Comparison of ENCODE assay signal across 10 mouse cellular contexts in genomic region chr15:36884671-36885365, GRCm38 (mm10).
A peak's percentile ranks its signal among the peaks of the same experiment; 100 is the strongest.
DNase-seq lines count a peak whose midpoint lies in the region; ATAC-seq and TF ChIP-seq lines count a peak whose summit lies in the region.
"Had no signal": no experiment of that assay in that cellular context is flagged by ENCODE, and none has a peak within 500 bp of the region (broad histone marks: within the 10 kb centered on the region; RNA-seq: fewer than 3 reads in every experiment).

No protein-coding gene starts in this region.

- no peak overlapping the region for H3K4me2 ChIP-seq in heart, embryonic 13.5 days
- H3K4me2 ChIP-seq in limb, embryonic 13.5 days (replicated peaks): no peak overlapping the region
- no peak overlapping the region for H3K4me2 ChIP-seq in hindbrain, embryonic 11.5 days (replicated peaks; ENCODE audit: low read depth, low read length)
- H3K4me2 ChIP-seq: forebrain, embryonic 12.5 days had no signal

- POLR2A ChIA-PET in Patski (lab: Charles Lee): interaction anchor here (0.8 to 1.5 kb wide), 5 partner anchors 9 to 90 kb away, joined by 3 to 4 read pairs (median 3); no protein-coding TSS in a partner anchor

- H3K36me3 ChIP-seq in heart, embryonic 13.5 days: no peaks in the 10 kb centered on the region
- no peaks in the 10 kb centered on the region for H3K36me3 ChIP-seq in limb, embryonic 13.5 days
- no peaks in the 10 kb centered on the region for H3K36me3 ChIP-seq in hindbrain, embryonic 11.5 days (ENCODE audit: control insufficient read depth, insufficient read depth, low read length)
- H3K36me3 ChIP-seq: forebrain, embryonic 12.5 days had no signal

- H3K27ac ChIP-seq in heart, embryonic 13.5 days (replicated peaks): 0 out of 2 replicates have a peak overlapping the region, but pooled peaks have one; percentile 4
- no peak overlapping the region for H3K27ac ChIP-seq in limb, embryonic 13.5 days
- H3K27ac ChIP-seq in hindbrain, embryonic 11.5 days (ENCODE audit: low read depth, low read length): no peak overlapping the region
- H3K27ac ChIP-seq: forebrain, embryonic 12.5 days had no signal

- in situ Hi-C loops in Patski (cut with MboI; ENCODE audit: low pct_unique_long_range_greater_than_20kb): no loop called here

- no peaks in the 10 kb centered on the region for H3K27me3 ChIP-seq in heart, embryonic 13.5 days (replicated peaks)
- no peaks in the 10 kb centered on the region for H3K27me3 ChIP-seq in Patski
- no peaks in the 10 kb centered on the region for H3K27me3 ChIP-seq in limb, embryonic 13.5 days
- H3K27me3 ChIP-seq in hindbrain, embryonic 11.5 days (ENCODE audit: control insufficient read depth, insufficient read depth, low read length): no peaks in the 10 kb centered on the region
- H3K27me3 ChIP-seq: forebrain, embryonic 12.5 days had no signal

- 57% methylated on average over 11 of the region's 11 CpGs for WGBS in heart, embryonic 13.5 days
- WGBS in limb, embryonic 13.5 days: 59% methylated on average over 11 of the region's 11 CpGs
- 73% methylated on average over 11 of the region's 11 CpGs for WGBS in hindbrain, embryonic 11.5 days

- CTCF ChIA-PET in Patski (lab: Charles Lee): interaction anchor here (1.3 to 1.7 kb wide), 2 partner anchors 12 to 15 kb away, joined by 3 to 4 read pairs; no protein-coding TSS in a partner anchor

- no peak overlapping the region for H3K9ac ChIP-seq in heart, embryonic 13.5 days
- no peak overlapping the region for H3K9ac ChIP-seq in limb, embryonic 13.5 days
- H3K9ac ChIP-seq in hindbrain, embryonic 11.5 days (ENCODE audit: low read depth, low read length): no peak overlapping the region
- H3K9ac ChIP-seq: forebrain, embryonic 12.5 days had no signal

- ATAC-seq in heart, embryonic 13.5 days (ENCODE audit: extremely low read depth, insufficient number of reproducible peaks, low FRiP score, low TSS enrichment): no peak
- ATAC-seq in Patski: peak; percentile 84
- ATAC-seq in limb, embryonic 13.5 days (ENCODE audit: low FRiP score, low read depth): peak; percentile 82
- ATAC-seq in hindbrain, embryonic 11.5 days (ENCODE audit: low FRiP score): no peak

- H3K4me3 ChIP-seq in heart, embryonic 13.5 days: no peak overlapping the region
- H3K4me3 ChIP-seq in limb, embryonic 13.5 days: no peak overlapping the region
- H3K4me3 ChIP-seq in hindbrain, embryonic 11.5 days (ENCODE audit: low read depth, low read length): no peak overlapping the region
- H3K4me3 ChIP-seq: forebrain, embryonic 12.5 days had no signal

- no peak for DNase-seq in heart, adult 11 months
- DNase-seq in 3T3-L1 (ENCODE audit: low read depth, low spot score) (peak; percentile 95), Patski (ENCODE audit: low read depth, low spot score) (peak; percentile 63)
- no peak for DNase-seq in hindbrain, embryonic 11.5 days (ENCODE audit: low spot score)
- DNase-seq in ovary, adult 18-20 months (ENCODE audit: low spot score): no peak
- no peak for DNase-seq in layer of hippocampus, postnatal 14 days (ENCODE audit: low spot score in 2 of 2)
- DNase-seq: kidney, adult 9 months had no signal

- TF ChIP-seq CTCF in Patski (IDR thresholded peaks at IDR 0.05): no peak

- peaks cover 29% of the 10 kb centered on the region for H3K4me1 ChIP-seq in heart, embryonic 13.5 days
- peaks cover 9% of the 10 kb centered on the region for H3K4me1 ChIP-seq in limb, embryonic 13.5 days
- no peaks in the 10 kb centered on the region for H3K4me1 ChIP-seq in hindbrain, embryonic 11.5 days (replicated peaks; ENCODE audit: control insufficient read depth, insufficient read depth, low read length)
- H3K4me1 ChIP-seq: forebrain, embryonic 12.5 days had no signal

- H3K9me3 ChIP-seq in heart, embryonic 13.5 days: 0 out of 2 replicates have a peak, but pooled peaks cover 3% of the 10 kb centered on the region
- H3K9me3 ChIP-seq in limb, embryonic 13.5 days: no peaks in the 10 kb centered on the region
- no peaks in the 10 kb centered on the region for H3K9me3 ChIP-seq in hindbrain, embryonic 11.5 days (ENCODE audit: control insufficient read depth, low read length)
- H3K9me3 ChIP-seq: forebrain, embryonic 12.5 days had no signal

Comparison
In these comparisons a context has a peak if more than half of its experiments do, and no peak if none do; other contexts are left out.
1. ATAC-seq: peak in Patski (single experiment) and limb, embryonic 13.5 days (single experiment); none in heart, embryonic 13.5 days (single experiment) and hindbrain, embryonic 11.5 days (single experiment).
2. DNase-seq: peak in 3T3-L1 (single experiment) and Patski (single experiment); none in heart, adult 11 months (single experiment), hindbrain, embryonic 11.5 days (single experiment), ovary, adult 18-20 months (single experiment) and layer of hippocampus, postnatal 14 days (0 of 2).